In the genomic region with DNA sequence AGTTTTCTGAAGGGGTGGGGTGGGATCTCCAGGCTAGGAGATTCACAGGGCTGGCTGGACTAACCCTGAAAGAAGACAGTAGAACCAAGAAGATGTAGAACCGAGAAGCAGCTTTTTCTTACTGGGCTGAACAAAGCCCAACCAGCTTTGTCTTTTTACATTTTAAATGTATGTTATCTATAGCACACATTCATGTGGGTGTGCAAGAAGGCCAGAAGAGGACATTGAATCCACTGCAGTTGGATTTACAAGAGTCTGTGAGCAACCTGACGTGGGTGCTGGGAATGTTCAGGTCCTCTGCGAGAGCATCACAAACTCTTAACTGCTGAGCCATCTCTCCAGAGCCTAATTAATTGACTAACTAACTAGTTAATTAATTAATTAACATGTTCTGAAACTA, we compare ENCODE assay signal across 14 mouse cellular contexts.
"Had no signal": no experiment of that assay in that cellular context is flagged by ENCODE, and none has a peak within 500 bp of the region (broad histone marks: within the 10 kb centered on the region; RNA-seq: fewer than 3 reads in every experiment).

No protein-coding gene starts in this region.

- H3K4me1 ChIP-seq: midbrain, embryonic 10.5 days; midbrain, embryonic 12.5 days; neural tube, embryonic 12.5 days; stomach, embryonic 15.5 days had no signal

- H3K36me3 ChIP-seq: midbrain, embryonic 10.5 days; midbrain, embryonic 12.5 days; neural tube, embryonic 12.5 days; stomach, embryonic 15.5 days had no signal

- H3K27me3 ChIP-seq: midbrain, embryonic 12.5 days; neural tube, embryonic 12.5 days; stomach, embryonic 15.5 days had no signal

- H3K4me2 ChIP-seq: lung, embryonic 14.5 days; midbrain, embryonic 12.5 days; neural tube, embryonic 12.5 days; stomach, embryonic 15.5 days had no signal

- H3K27ac ChIP-seq: midbrain, embryonic 10.5 days; midbrain, embryonic 12.5 days; neural tube, embryonic 12.5 days; stomach, embryonic 15.5 days; stomach, postnatal 0 days had no signal

- H3K9me3 ChIP-seq: midbrain, embryonic 10.5 days; neural tube, embryonic 12.5 days; stomach, embryonic 15.5 days had no signal

- ATAC-seq: midbrain, embryonic 16.5 days had no signal

- DNase-seq: lung, adult 18-20 months; lung, embryonic 14.5 days; lung, postnatal 10 days; lung, postnatal 4 days; midbrain, embryonic 14.5 days; thymus, adult 2 months; thymus, postnatal 25 days; thymus, postnatal 4 days had no signal

- H3K9ac ChIP-seq: lung, embryonic 14.5 days; midbrain, embryonic 12.5 days; neural tube, embryonic 12.5 days; stomach, embryonic 15.5 days had no signal

- H3K4me3 ChIP-seq: midbrain, embryonic 10.5 days; midbrain, embryonic 12.5 days; neural tube, embryonic 12.5 days; stomach, embryonic 15.5 days had no signal
